Mouse (Mus musculus) forebrain, postnatal 0 days (tissue): ENCODE results near the gene Pdrg1. TPM values are rescaled to one million over a fixed set of nuclear protein-coding genes. Genes with fewer than 3 reads are reported as not detected.

Source experiments
- ATAC-seq: fragments of 200-750 bp; cut with Nextera tagmentation; 2 replicates; pipeline ENCODE4 v1.8.0; 2017; ENCODE audit warnings: mild to moderate bottlenecking, moderate library complexity
- DNase-seq: peaks from one replicate; pipeline ENCODE4 v3.0.0-alpha.2; 2015
- H3K27ac ChIP-seq: fragments of 300-500 bp; sonication (generic); 2 replicates; pipeline ENCODE4 v1.5.1; 2014; ENCODE audit warnings: low read depth, mild to moderate bottlenecking, antibody characterized with exemption, low read length, moderate library complexity, mixed read lengths
- H3K27me3 ChIP-seq: fragments of 300-500 bp; sonication (generic); 2 replicates; pipeline ENCODE4 v1.6.1; 2014; ENCODE audit warnings: mild to moderate bottlenecking, low read length, mixed read lengths; ENCODE audit not compliant: insufficient read depth
- H3K36me3 ChIP-seq: fragments of 300-500 bp; sonication (generic); 2 replicates; pipeline ENCODE4 v1.6.1; 2014; ENCODE audit warnings: mild to moderate bottlenecking, moderate library complexity; ENCODE audit not compliant: insufficient read depth
- H3K4me1 ChIP-seq: fragments of 300-500 bp; sonication (generic); 2 replicates; pipeline ENCODE4 v1.6.1; 2014; ENCODE audit warnings: antibody characterized with exemption; ENCODE audit not compliant: insufficient read depth
- H3K4me2 ChIP-seq: fragments of 300-500 bp; sonication (generic); 2 replicates; pipeline ENCODE4 v1.6.1; 2014; ENCODE audit warnings: low read depth, mild to moderate bottlenecking, moderate library complexity
- H3K4me3 ChIP-seq: fragments of 300-500 bp; sonication (generic); 2 replicates; pipeline ENCODE4 v1.5.1; 2014; ENCODE audit warnings: low read depth, low read length, mixed read lengths
- H3K9ac ChIP-seq: fragments of 300-500 bp; sonication (generic); 2 replicates; pipeline ENCODE4 v1.6.1; 2014; ENCODE audit warnings: mild to moderate bottlenecking
- H3K9me3 ChIP-seq: fragments of 300-500 bp; sonication (generic); 2 replicates; pipeline ENCODE4 v1.6.1; 2016; ENCODE audit warnings: low read length
- CTCF ChIP-seq: sonication (generic); IDR thresholded peaks from 2 replicates; pipeline ENCODE4 v1.5.1; 2016; ENCODE audit warnings: antibody characterized with exemption, control low read depth, low read depth
- WGBS: fragments of 180-500 bp; shearing (Covaris S2); extraction: QIAGEN DNeasy Blood & Tissue Kit; methylation state at CpG from one replicate; pipeline ENCODE4 v1.1.7; 2014; 5-methylcytosine and 5-hydroxymethylcytosine counted together
- polyA plus RNA-seq: library from polyadenylated mRNA; unstranded; fragments of >200 nt; fragmentation: Nextera tagmentation; extraction: Ambion mirVana; gene quantifications from 2 replicates; pipeline ENCODE4 v1.2.1, GENCODE M21; 2015
- total RNA-seq: library from RNA; depleted of rRNA; stranded (reverse); fragments of >200 nt; gene quantifications from 2 replicates; pipeline ENCODE4 v1.2.3, GENCODE M21; 2014

Pdrg1 gene
- total and polyA plus RNA-seq, 2 experiments from 2014 or later: 65.9 to 219 TPM

- H3K4me3 ChIP-seq: no peak overlapping the region
- no peaks in the 10 kb centered on the region for H3K9me3 ChIP-seq
- H3K4me2 ChIP-seq: no peak overlapping the region
- no peaks in the 10 kb centered on the region for H3K36me3 ChIP-seq
- TF ChIP-seq CTCF: peak; percentile 74
- ATAC-seq (peak; percentile 37), DNase-seq (peak; percentile 73)
- no peak overlapping the region for H3K9ac ChIP-seq
- H3K27ac ChIP-seq: no peak overlapping the region
- no peaks in the 10 kb centered on the region; the same call in 1 of the 2 replicates for H3K27me3 ChIP-seq
- WGBS: 32% methylated on average over 17 of the region's 17 CpGs
- H3K4me1 ChIP-seq: peaks cover 14% of the 10 kb centered on the region; the same call in 1 of the 2 replicates
These were observed 32.7 kb upstream of the Pdrg1 start for GRCm38 (mm10) chr2:153047828-153048465.

GRCm38 (mm10) chr2:153045884-153046299, 30.7 kb upstream of the Pdrg1 start:
- 0 out of 2 replicates have a peak, but pooled peaks cover under 1% of the 10 kb centered on the region for H3K36me3 ChIP-seq
- ATAC-seq: peak; percentile 34
- no peak overlapping the region for H3K9ac ChIP-seq
- H3K4me1 ChIP-seq: peaks cover 14% of the 10 kb centered on the region; the same call in 1 of the 2 replicates
- no peaks in the 10 kb centered on the region for H3K9me3 ChIP-seq
- no peak overlapping the region for H3K4me3 ChIP-seq
- no peak for TF ChIP-seq CTCF
- DNase-seq: peak; percentile 66
- no peaks in the 10 kb centered on the region for H3K27me3 ChIP-seq
- 23% methylated on average over 8 of the region's 8 CpGs for WGBS
- H3K4me2 ChIP-seq: no peak overlapping the region
- H3K27ac ChIP-seq: peak overlapping the region; percentile 36; the same call in 1 of the 2 replicates

GRCm38 (mm10) chr2:153043886-153044285, 28.7 kb upstream of the Pdrg1 start:
- Histone ChIP-seq H3K9me3 (no peaks in the 10 kb centered on the region), H3K4me3 (no peak overlapping the region), H3K27me3 (no peaks in the 10 kb centered on the region), H3K27ac (no peak overlapping the region), H3K36me3 (0 out of 2 replicates have a peak, but pooled peaks cover 4% of the 10 kb centered on the region), H3K4me2 (no peak overlapping the region), H3K9ac (no peak overlapping the region), H3K4me1 (peaks cover 5% of the 10 kb centered on the region; the same call in 1 of the 2 replicates)
- DNase-seq: peak; percentile 37
- peak; percentile 14; the same call in 1 of the 2 replicates for ATAC-seq
- 46% methylated on average over 3 of the region's 3 CpGs for WGBS
- TF ChIP-seq CTCF: no peak

- Histone ChIP-seq H3K27me3 (no peaks in the 10 kb centered on the region), H3K4me2 (no peak overlapping the region), H3K9me3 (no peaks in the 10 kb centered on the region), H3K27ac (no peak overlapping the region), H3K36me3 (0 out of 2 replicates have a peak, but pooled peaks cover 4% of the 10 kb centered on the region), H3K9ac (no peak overlapping the region), H3K4me3 (no peak overlapping the region), H3K4me1 (peaks cover 27% of the 10 kb centered on the region)
- no peak for TF ChIP-seq CTCF
- no peak for ATAC-seq
- no peak for DNase-seq
- WGBS: 5% methylated on average over 2 of the region's 2 CpGs
These were observed 21.5 kb upstream of the Pdrg1 start for GRCm38 (mm10) chr2:153036690-153037089.

- 50% methylated on average over 5 of the region's 5 CpGs for WGBS
- H3K4me2 ChIP-seq: peak overlapping the region; percentile 85
- peak overlapping the region; percentile 72 for H3K4me3 ChIP-seq
- peak overlapping the region; percentile 78; the same call in 1 of the 2 replicates for H3K9ac ChIP-seq
- no peak overlapping the region for H3K27ac ChIP-seq
- peaks cover 27% of the 10 kb centered on the region for H3K4me1 ChIP-seq
- peak; percentile 47 for DNase-seq
- H3K27me3 ChIP-seq: no peaks in the 10 kb centered on the region
- TF ChIP-seq CTCF: no peak
- H3K9me3 ChIP-seq: no peaks in the 10 kb centered on the region
- no peaks in the 10 kb centered on the region for H3K36me3 ChIP-seq
- ATAC-seq: no peak
These were observed 18.5 kb upstream of the Pdrg1 start for GRCm38 (mm10) chr2:153033545-153034230.

- no peaks in the 10 kb centered on the region for H3K27me3 ChIP-seq
- peak overlapping the region; percentile 72 for H3K4me3 ChIP-seq
- H3K4me2 ChIP-seq: peak overlapping the region; percentile 85
- peak; percentile 13 for DNase-seq
- no peaks in the 10 kb centered on the region for H3K36me3 ChIP-seq
- H3K4me1 ChIP-seq: peaks cover 24% of the 10 kb centered on the region
- TF ChIP-seq CTCF: no peak
- H3K27ac ChIP-seq: no peak overlapping the region
- ATAC-seq: no peak
- 10% methylated on average over 4 of the region's 4 CpGs for WGBS
- H3K9me3 ChIP-seq: no peaks in the 10 kb centered on the region
- peak overlapping the region; percentile 78 for H3K9ac ChIP-seq
These were observed 17.7 kb upstream of the Pdrg1 start for GRCm38 (mm10) chr2:153032973-153033372.
